Comparison of ENCODE assay signal across 11 mouse cellular contexts in the genomic region with DNA sequence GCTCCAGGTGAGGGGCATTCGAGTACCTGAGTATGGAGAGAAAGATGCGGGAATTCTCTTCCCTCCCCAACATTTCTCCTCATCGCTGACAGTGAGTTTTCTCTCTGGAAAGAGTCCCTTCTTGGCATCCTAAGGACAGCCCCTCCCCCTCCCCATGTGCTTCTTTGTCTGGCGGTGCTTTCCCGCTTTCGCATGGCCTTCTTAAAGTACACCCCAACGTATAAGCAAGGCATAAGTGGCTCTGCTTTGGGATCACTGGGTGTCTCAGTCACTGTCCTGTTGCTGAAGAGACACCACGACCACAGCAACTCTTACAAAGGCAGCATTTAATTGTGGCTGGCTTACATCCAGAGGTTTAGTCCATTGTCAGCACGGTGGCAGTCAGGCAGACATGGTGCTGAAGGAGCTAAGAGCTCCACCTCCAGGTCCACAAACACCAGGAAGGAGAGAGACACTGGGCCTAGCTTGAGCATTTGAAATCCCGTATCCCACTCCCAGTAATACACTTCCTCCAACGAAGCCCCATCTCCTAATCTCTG. TPM values are rescaled to one million over a fixed set of nuclear protein-coding genes. Genes with fewer than 3 reads are reported as not detected.
DNase-seq lines count a peak whose midpoint lies in the region; ATAC-seq and TF ChIP-seq lines count a peak whose summit lies in the region.
"Had no signal": no experiment of that assay in that cellular context is flagged by ENCODE, and none has a peak within 500 bp of the region (broad histone marks: within the 10 kb centered on the region; RNA-seq: fewer than 3 reads in every experiment).

No protein-coding gene starts in this region.

- no peaks in the 10 kb centered on the region for H3K27me3 ChIP-seq in E14TG2a.4 (ENCODE audit: insufficient read depth, low read length)
- H3K27me3 ChIP-seq in forebrain, embryonic 16.5 days (replicated peaks; ENCODE audit: control insufficient read depth, insufficient read depth, low read length) = no peaks in the 10 kb centered on the region
- H3K27me3 ChIP-seq: stomach, embryonic 15.5 days had no signal

- H3K4me1 ChIP-seq in E14TG2a.4 (replicated peaks; ENCODE audit: low read depth, low read length) = peaks cover 65% of the 10 kb centered on the region
- H3K4me1 ChIP-seq in forebrain, embryonic 16.5 days (replicated peaks; ENCODE audit: control insufficient read depth, insufficient read depth, low read length) = peaks cover 28% of the 10 kb centered on the region
- H3K4me1 ChIP-seq: stomach, embryonic 15.5 days had no signal

- no peak overlapping the region for H3K4me2 ChIP-seq in forebrain, embryonic 16.5 days (ENCODE audit: low read length)
- H3K4me2 ChIP-seq: stomach, embryonic 15.5 days had no signal

- peak overlapping the region; percentile 55 for H3K27ac ChIP-seq in left cerebral cortex, adult 2 months
- H3K27ac ChIP-seq in forebrain, embryonic 16.5 days (ENCODE audit: low read length) = peak overlapping the region; percentile 46
- H3K27ac ChIP-seq: stomach, embryonic 15.5 days had no signal

- no peak; the same call in 1 of the 2 replicates for TF ChIP-seq CTCF in left cerebral cortex, adult 2 months (IDR thresholded peaks at IDR 0.05)
- no peak for TF ChIP-seq CTCF in E14TG2a.4 (conservative IDR thresholded peaks at IDR 0.05; ENCODE audit: low read length)

- no peak overlapping the region for H3K4me3 ChIP-seq in left cerebral cortex, adult 2 months
- H3K4me3 ChIP-seq in E14TG2a.4 (replicated peaks; ENCODE audit: low read length) = 0 out of 2 replicates have a peak overlapping the region, but pooled peaks have one; percentile 10
- no peak overlapping the region for H3K4me3 ChIP-seq in forebrain, embryonic 16.5 days (replicated peaks; ENCODE audit: low read length)
- H3K4me3 ChIP-seq: stomach, embryonic 15.5 days had no signal

- no peaks in the 10 kb centered on the region for H3K9me3 ChIP-seq in E14TG2a.4 (ENCODE audit: low read length)
- H3K9me3 ChIP-seq in forebrain, embryonic 16.5 days (ENCODE audit: control insufficient read depth, low read length) = no peaks in the 10 kb centered on the region
- H3K9me3 ChIP-seq: stomach, embryonic 15.5 days had no signal

- WGBS in forebrain, embryonic 16.5 days = 44% methylated on average over 11 of the region's 11 CpGs

- H3K9ac ChIP-seq in forebrain, embryonic 16.5 days (replicated peaks; ENCODE audit: low read depth, low read length) = peak overlapping the region; percentile 20; the same call in 1 of the 2 replicates
- H3K9ac ChIP-seq: stomach, embryonic 15.5 days had no signal

- peak; percentile 80 to 82 for DNase-seq in cerebellum, postnatal 10 days
- no peak for DNase-seq in cerebellum, postnatal 36 days
- no peak for DNase-seq in left cerebral cortex, adult 2 months (ENCODE audit: extremely low spot score in 1 of 2, low spot score in 2 of 2)
- no peak for DNase-seq in left cerebral cortex, postnatal 25 days (ENCODE audit: low spot score in 2 of 2)
- DNase-seq in thymus, postnatal 36 days = no peak
- DNase-seq: gastrocnemius, postnatal 36 days; kidney, postnatal 10 days had no signal

- intact Hi-C loops in left cerebral cortex, adult 2 months (cut with DNase I) = loop anchor here (5.0 kb wide), 1 partner anchor 66 kb away; no protein-coding TSS in a partner anchor
- intact Hi-C loops in left cerebral cortex, postnatal 25 days (cut with DNase I) = no loop called here

- ATAC-seq in forebrain, embryonic 16.5 days = peak; percentile 19
- no peak for ATAC-seq in activated CD4-positive, CD25-positive, alpha-beta regulatory T cell, adult 4 months

- 0 out of 2 replicates have a peak, but pooled peaks cover 4% of the 10 kb centered on the region for H3K36me3 ChIP-seq in E14TG2a.4 (ENCODE audit: insufficient read depth, low read length)
- no peaks in the 10 kb centered on the region for H3K36me3 ChIP-seq in forebrain, embryonic 16.5 days (ENCODE audit: control insufficient read depth, insufficient read depth)
- H3K36me3 ChIP-seq: stomach, embryonic 15.5 days had no signal

RNA-seq across cellular contexts. Expression of a gene that starts 47.9 kb away (rescaled TPM):
- total RNA-seq in left cerebral cortex, adult 2 months (2021) = 10 to 100 TPM; 62.4 to 69.4 TPM
- 10 to 100 TPM; 57.1 to 59.2 TPM for total RNA-seq in left cerebral cortex, postnatal 25 days (2021)
- 23.8 and 24.0 TPM in 2 replicates for polyA plus RNA-seq in forebrain, embryonic 16.5 days (2015; fragmentation: Nextera tagmentation; extraction: Ambion mirVana)
- polyA plus RNA-seq in activated CD4-positive, CD25-positive, alpha-beta regulatory T cell, adult 4 months (2017; shearing (Covaris generic)) = under 1 TPM; 0.57 to 0.60 TPM

Comparison
In these comparisons a context has a peak if more than half of its experiments do, and no peak if none do; other contexts are left out.
1. DNase-seq: peak in cerebellum, postnatal 10 days (2 of 2); none in cerebellum, postnatal 36 days (0 of 2), left cerebral cortex, adult 2 months (0 of 2), left cerebral cortex, postnatal 25 days (0 of 2) and thymus, postnatal 36 days (0 of 2).